Mouse (Mus musculus) lung, postnatal 0 days (tissue): Measurements from ENCODE around the gene Ppip5k1.

ENCODE experiments used
- CTCF ChIP-seq: IDR thresholded peaks from 2 replicates; pipeline ENCODE4 v1.5.1; 2016; ENCODE audit warnings: antibody characterized with exemption, mild to moderate bottlenecking
- EP300 ChIP-seq: IDR thresholded peaks from 2 replicates; pipeline ENCODE4 v1.6.1; 2016; ENCODE audit warnings: antibody characterized with exemption, mild to moderate bottlenecking, control low read depth

GRCm38 (mm10) chr2:121357494-121357893, 2.3 kb upstream of the Ppip5k1 start, which contains the start of gene Ckmt1:
- no peak for TF ChIP-seq CTCF
- TF ChIP-seq EP300, result no peak
